Mouse (Mus musculus): ENCODE results near the gene Golm1.
A peak's percentile ranks its signal among the peaks of the same experiment; 100 is the strongest.
"Not testable (repeated sequence)": the region's sequence is repeated elsewhere in the genome, so short reads cannot be mapped to it uniquely, and the experiment has no call there.

The Golm1 gene

DNA sequence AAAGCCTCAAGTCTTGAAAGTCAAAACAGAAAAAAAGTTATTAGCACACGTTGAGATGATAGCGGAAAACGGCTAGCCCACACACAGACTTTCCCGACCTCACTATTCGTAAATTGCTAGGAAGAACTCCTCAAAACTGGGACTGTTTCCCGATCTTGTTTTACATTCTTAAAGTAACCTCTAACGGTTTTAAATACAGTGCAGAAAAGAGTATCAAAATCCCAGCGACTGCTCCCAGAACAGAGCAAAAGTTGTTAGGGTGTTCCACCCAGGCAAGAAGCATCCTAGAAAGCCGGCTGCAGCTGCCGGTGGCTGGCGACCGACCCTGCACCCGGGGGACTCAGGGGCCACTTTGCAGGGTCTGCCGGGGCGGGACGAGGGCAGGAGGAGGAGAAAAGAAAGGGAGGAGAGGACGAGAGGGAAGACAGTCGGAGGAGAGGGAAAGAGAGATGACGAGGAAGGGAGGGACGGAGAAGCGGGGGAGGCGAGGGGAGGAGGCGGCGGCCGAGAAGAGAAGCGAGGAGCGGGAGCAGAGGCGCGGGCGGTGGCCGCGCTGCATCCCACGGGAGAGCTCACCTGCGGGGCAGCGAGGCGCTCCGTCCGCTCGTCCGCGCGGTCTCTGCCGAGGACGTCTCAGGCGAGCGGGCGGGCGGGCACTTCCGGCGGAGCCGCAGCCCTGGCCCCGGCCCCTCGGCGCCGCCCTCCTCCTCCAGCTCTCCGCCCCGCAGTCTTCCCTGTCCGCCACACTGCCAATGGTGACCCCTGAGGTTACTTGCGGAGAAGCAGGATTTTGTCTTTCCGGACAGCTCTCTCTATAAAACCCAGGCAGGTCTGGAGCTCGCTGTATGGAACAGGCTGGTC, at the start of gene Golm1:
Gene Golm1 (minus strand): TSS at position 661 of the 861 bp plus-strand sequence.
- peak; percentile 63 for DNase-seq (ENCODE audit: low read depth, low spot score)

DNA sequence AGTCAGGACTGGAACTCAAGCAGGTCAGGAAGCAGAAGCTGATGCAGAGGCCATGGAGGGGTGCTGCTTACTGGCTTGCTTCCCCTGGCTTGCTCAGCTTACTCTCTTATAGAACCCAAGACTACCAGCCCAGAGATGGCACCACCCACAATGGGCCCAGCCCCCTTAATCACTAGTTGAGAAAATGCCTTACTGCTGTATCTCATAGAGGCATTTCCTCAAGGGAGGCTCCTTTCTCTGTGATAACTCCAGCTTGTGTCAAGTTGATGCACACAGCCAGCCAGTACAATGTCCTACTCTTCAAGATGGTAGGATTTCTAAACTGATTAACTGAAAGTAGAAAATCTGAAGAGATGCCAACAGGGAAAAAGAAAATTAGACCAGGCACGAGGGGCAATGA, 46.5 kb upstream of the Golm1 start:
- not testable (repeated sequence) for DNase-seq (ENCODE audit: low read depth, low spot score)

DNA sequence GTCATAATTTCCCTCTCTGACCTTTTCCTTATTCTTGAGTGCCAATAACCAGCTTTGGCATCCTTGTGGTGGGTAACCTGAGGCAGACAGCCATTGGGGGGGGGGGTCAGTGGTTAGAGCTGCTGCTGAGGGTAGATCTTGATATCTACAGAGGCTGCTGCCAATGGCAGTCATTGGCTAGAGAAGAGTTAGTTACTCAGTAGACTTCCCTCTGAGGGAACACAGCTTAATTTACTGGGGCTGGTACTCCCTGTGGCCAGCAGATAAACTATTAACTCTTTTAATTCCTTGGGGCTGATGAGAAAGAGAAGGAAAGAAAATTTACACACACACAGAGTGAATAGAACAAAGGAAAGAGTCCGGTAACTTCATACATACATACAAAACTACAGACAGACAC, 43.9 kb upstream of the Golm1 start:
- DNase-seq (ENCODE audit: low read depth, low spot score) = no peak

DNA sequence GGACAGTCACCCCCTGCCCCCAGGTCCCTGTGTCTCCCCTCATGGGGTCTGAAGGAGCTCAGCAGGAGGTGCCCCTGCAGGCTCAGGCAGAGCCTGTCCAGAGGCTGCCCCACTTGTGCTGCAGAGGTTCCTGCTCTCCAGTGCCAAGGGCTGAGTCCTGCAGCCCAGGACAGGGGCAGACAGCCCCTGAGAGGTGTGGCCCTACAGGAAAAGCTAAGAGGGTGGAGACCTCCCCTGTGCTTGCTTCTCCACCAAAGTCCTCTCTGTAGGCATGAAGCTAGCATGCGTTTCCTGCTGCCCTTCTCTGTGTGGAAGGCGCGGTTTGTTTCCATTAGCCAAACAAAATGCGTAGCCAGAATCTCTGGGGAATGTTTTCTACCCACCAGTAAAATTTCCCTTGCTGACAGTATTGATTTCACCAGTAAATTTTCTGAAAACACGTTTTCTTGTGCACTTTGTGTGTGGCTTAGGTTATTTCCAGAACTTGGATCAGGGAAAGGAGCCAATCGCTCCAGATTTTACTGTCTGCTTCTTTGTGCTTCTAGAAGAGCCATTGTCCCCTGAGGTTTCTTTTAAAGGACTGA, 43.3 kb upstream of the Golm1 start:
- not testable (repeated sequence) for DNase-seq (ENCODE audit: low read depth, low spot score)

DNA sequence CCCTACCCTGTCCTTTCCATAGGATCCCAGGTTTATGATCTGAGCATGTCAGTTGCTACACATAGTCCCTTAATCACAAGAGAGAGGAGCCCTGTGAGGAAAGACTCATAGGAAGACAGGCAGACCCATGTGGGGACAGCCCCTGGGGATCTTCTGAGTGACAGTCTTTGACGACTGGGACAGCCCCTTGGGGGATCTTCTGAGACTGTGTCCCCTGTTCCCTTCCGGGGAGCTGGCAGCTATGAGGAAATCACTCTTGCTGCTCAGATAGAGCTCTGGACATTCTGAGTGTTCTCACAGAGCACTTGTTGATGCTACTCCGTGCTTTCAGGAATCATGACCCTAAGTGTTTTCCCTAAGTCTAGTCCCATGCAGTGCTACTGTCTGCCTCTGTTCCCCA, 38.1 kb upstream of the Golm1 start:
- no peak for DNase-seq (ENCODE audit: low read depth, low spot score)

DNA sequence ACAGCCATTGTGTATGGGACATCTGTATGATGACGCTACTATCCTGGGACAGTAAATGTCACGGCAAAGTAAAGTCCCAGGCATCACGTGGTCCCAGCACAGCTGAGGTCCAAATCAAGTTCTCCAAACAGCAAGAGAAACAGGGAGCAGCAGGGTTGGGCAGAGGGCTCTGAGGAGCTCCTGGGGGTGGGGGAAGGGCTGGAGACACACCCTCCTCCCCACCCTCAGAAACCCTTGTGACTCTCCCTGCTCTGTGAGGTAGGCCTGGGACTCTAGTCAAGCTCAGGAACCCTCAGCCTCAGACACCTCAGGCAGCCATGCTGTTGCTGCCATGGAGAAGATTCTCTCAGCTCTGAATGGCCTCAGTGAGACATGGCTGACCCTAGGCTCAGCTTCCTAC, 36.4 kb upstream of the Golm1 start, which contains the start of gene Spata31d1b:
Gene Spata31d1b (plus strand): TSS at position 301 of the 400 bp plus-strand sequence.
- DNase-seq (ENCODE audit: low read depth, low spot score) = not testable (repeated sequence)

DNA sequence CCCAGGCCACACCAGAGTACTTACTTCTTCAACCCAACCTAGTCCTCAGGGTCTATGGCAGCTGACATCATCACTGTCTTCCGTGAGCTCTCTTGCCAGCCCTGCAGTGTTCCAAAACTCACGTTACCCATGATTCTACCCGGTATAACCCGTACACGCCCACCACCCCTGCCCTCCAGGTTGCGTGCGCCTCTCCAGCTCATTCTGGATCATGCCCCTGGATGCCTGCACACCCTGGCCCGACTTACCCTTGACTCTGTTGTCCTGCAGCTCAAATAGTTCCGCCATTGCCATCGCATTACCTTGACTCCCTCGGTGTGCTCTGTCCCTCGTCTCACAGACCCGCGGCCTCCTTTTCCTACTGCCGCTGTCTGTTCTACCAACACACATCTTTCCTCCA, 34.6 kb upstream of the Golm1 start, which contains the start of gene Spata31d1a:
Gene Spata31d1a (minus strand): TSS at position 101 of the 400 bp plus-strand sequence.
- DNase-seq (ENCODE audit: low read depth, low spot score) = no peak

DNA sequence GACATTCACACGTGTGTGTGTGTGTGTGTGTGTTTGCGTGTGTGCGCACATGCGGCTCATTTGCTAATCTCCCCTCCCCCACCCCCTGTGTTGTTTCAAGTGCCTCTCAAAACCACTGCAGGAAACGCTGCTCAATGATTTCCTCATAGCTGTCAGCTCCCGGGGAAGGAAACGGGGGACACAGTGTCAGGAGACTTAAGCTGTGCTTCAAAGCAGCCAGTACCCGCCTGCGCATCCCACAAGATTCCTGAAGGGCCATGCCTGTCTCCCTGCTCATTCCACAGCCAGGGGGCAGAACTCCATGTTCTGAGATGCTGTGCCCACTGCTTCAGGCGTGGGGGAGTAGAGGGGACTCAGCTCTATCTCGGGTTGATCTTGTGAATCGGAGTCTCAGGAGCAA, 29.0 kb upstream of the Golm1 start:
- DNase-seq (ENCODE audit: low read depth, low spot score) = no peak

DNA sequence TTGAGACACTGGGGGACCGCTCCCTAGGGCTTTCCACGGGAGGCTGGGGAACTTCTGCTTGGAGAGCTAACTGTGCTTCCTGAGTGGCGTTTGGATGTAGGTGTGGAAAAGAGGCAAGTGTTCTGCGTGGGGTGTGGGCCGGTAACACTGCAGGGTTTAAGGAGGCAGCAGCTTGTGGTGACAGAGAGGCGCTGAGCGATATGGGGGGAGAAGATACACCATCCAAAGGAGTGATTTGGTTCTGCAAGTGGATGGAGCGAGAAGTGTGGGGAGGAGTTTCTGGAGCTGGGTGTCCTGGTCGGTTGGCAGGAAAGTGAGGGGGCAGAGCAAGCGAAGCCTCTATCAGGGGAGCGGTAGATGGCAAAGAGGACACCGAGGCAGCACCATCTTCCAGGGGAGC, 27.9 kb upstream of the Golm1 start:
- no peak for DNase-seq (ENCODE audit: low read depth, low spot score)

DNA sequence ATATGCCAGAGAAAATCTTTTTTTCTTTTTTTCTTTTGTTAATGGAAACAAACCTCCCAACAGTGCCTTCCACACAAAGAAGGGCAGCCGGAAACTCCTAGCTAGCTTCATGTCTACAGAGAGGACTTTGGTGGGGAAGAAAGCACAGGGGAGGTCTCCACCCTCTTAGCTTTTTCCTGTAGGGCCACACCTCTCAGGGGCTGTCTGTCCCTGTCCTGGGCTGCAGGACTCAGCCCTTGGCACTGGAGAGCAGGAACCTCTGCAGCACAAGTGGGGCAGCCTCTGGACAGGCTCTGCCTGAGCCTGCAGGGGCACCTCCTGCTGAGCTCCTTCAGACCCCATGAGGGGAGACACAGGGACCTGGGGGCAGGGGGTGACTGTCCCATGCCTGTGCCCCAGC, 24.5 kb upstream of the Golm1 start:
- not testable (repeated sequence) for DNase-seq (ENCODE audit: low read depth, low spot score)

DNA sequence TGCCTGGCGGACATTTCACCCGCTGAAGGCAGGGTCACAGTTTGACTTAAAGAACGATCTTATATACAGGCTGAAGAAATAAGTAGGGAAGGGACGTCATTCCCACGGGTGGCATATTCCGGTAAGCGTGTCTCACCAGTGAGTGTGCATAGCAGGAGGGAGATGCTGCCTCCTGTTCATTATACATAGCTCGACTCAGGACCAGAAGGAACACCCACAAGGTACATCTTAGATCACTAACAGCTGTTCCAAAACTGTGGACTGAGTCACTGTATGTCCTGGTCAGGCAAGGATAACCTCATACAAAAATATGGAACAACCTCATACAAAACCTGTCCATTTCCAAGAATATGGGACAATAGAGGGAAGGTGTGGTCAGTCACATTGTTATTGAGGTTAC, 23.5 kb upstream of the Golm1 start:
- no peak for DNase-seq (ENCODE audit: low read depth, low spot score)

DNA sequence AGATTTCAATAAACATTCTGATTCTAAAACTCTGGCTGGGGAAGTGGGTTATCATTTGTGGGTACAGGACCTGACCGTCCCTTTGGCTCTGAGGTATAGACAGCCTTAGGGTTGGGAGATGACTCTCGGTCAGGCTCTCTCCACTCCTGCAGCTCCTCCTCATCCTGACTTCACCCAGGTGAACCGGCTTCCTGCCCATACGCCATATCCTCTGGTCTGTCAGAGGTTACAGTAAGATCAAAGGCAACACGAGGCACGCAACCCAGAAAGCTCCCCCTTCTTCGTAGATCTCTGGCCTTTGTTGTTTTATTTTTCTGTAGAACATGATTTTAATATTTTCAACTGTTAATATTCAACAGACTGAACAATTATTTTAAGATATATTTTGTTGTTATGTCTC, 20.2 kb upstream of the Golm1 start:
- no peak for DNase-seq (ENCODE audit: low read depth, low spot score)

DNA sequence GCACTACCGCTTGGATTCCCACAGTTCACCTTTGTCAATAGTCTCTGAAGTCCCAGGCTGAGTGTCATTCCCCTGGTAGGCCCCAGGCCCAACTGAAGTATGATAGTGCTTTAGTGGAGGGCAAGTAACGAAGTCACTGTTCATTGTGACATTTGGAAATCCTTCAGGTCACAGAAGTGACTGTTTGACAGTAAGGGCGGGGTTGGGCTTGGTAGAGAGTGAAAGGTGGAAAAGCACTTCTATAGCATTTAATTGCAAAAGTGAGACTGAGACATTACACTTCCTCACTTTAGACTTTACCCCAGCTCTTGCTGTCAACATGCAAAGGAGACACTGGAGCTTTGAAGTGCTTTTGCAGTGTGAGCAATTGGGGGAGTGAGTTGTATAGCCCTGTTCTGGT, 18.4 kb upstream of the Golm1 start, which contains the start of gene 4921517D22Rik:
Gene 4921517D22Rik (minus strand): TSS at position 101 of the 400 bp plus-strand sequence.
- DNase-seq (ENCODE audit: low read depth, low spot score) = no peak

DNA sequence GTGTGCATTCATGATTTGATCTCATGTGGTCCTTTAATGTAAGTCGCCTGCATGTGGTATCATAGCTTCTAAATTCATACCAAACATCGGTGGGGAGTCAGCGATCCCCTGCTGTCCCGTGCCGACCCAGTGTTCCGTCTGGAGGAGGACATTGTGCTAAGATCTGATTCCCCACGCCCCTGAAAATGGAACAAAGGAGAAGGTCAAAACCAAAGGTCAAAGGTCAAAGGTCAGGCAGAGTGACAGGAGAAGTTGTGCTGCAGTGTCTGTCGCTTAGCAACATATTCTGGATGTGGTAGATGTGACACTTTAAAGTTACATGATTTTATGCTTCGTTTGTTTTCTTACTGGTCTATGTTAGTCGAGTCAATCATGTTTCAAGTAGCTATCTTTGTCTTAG, 15.9 kb upstream of the Golm1 start:
- no peak for DNase-seq (ENCODE audit: low read depth, low spot score)

DNA sequence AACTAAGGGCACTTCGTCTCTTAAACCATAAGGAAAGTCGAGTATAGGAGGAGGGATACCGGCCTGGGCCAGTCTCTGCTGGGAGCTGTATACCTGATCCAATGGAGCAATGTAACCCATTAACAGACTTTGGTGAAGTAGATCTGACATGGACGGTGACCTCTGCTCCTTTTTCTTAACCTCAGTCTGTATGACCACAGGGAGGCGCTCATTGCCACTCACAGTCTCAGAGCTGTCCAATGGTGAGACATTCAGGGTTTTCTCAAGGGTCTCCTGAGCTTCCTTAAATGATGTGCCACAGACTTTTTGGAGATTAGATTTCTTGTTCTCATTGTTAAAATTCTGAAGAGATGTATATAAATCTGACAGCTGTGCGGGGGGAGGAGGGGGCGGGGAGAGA, 15.0 kb upstream of the Golm1 start:
- DNase-seq (ENCODE audit: low read depth, low spot score) = no peak

DNA sequence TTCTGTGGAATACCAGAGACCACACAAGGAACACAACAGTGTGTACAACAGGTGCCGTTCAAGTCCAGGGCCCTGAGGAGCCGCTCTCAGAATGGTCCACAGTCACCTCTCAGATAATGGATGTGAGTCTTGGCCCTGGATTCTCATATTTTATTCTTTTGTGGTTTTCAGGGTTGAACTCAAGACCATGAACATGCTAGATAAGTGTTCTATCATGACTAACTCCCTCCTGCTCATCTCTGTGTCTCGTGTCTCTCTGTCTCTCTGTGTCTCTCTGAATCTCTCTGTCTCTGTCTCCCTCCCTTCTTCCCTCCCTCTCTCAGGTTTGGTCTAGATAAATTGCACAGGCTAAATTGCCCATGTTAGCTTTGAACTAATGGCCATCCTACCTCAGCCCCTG, 14.2 kb upstream of the Golm1 start:
- DNase-seq (ENCODE audit: low read depth, low spot score) = no peak

DNA sequence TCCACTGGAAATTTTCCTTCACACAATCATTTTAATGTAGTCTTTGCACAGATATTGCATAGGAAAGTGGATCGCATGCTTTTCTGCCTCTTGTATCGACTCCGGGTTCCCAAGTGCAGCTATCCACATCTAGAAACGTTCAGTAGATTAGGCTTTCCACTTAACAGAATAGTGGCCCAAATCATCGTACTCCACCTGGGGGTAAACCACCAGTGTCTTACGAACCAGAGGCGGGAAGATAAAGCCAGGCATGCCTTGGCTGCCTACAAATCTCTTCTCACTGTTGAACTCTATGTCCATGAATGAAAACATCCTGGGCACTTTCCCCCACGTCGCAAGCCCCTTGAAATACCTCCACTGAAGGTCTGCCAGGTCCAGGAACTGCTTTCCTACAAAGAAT, 13.7 kb upstream of the Golm1 start:
- no peak for DNase-seq (ENCODE audit: low read depth, low spot score)

DNA sequence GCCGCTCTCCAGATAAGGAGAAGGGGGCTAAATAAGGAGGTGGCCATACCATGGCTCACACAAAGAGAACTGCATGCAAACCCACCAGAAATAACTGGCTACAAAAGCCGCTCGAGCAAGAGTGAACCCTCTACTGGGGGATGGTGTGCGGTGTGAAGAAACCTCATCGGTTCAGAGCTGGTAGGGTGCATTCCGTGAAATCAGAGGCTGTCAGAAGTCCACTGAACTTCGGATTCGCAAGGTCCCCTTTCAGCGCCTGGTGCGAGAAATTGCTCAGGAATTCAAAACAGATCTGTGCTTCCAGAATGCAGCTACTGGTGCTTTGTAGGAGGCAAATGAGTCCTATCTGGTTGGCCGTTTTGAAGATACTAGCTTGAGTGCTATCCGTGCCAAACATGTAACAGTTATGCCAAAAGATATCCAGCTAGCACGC, 12.7 kb upstream of the Golm1 start:
- DNase-seq (ENCODE audit: low read depth, low spot score) = no peak

DNA sequence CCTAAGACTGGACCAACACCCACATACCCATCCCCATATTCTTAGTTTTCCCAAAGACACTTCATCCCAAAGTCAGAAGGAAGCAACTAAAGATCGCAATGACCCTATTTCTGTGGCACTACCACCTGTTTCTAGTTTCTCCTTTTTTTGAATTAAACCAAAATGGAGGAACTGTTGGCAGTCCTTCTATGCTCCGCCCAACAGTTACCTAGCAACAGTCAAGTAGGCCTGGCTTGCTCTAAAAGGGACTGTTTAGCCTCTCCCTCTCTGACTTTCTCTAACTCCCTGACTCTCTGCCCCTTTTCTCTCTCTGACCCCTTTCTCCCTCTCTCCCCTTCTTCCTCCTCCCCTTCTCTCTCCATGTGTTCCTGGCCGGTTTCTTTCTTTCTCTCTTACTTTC, 9.6 kb upstream of the Golm1 start:
- no peak for DNase-seq (ENCODE audit: low read depth, low spot score)

DNA sequence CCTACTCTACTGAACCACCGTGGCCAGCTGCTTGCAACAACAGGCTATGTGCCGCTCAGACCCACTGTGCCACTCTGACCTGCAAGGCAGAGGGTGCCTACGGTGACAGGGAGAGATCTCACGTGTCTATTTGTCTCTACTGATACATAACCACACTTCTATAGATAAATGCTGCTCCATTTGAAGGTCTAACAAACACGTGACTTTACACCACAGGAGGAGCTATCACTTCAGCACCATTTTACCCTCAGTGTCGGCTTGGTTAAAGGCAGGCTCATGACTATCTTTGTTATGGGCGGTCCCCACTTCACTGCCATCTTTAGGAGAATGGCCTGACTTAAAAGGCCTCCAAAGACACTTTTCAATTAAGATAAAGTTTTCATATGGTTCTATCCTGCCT, 7.0 kb upstream of the Golm1 start:
- DNase-seq (ENCODE audit: low read depth, low spot score) = no peak

DNA sequence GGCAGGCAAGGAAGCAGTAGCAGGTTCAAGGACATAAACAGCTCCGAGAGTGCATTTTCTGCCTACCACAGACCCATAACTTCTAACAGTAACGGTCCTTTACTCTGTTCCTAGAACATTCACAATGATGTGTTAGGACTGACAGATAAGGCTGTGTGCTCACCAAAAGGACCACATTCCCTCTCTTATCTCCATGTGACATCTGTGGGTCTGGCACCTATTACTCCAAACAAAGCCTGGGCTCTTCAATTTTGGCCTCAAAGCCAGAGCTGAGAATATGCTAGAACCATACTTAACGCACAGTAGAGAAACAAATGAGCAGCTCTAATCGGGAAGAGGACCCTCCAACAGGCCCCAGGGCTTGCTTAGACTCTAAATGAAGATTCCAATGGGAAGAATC, 4.3 kb upstream of the Golm1 start:
- no peak for DNase-seq (ENCODE audit: low read depth, low spot score)

DNA sequence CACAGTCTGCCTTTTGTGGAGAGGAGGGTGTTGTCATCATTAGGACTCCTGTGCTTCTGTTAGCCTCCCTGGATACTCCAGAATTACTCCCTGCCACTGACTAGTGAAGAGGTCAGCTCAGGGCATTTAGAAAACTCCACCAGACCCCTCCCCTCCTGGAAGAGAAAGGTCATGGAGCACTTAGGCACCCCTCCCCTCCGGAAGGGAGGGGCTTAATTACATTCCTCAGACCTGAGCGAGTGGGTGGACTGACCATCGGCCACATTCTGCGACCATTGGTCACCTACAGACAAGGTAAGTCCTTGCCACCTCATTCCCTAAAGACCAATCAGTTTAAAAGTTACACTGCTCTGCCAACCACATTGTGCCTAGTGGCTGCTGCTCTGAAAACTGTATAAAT, 3.7 kb upstream of the Golm1 start:
- DNase-seq (ENCODE audit: low read depth, low spot score) = no peak

Measured in 3T3-L1 (cell line).